Mouse (Mus musculus) C2C12 (cell line): ENCODE results near the gene Qrsl1. TPM values are rescaled to one million over a fixed set of nuclear protein-coding genes. Genes with fewer than 3 reads are reported as not detected.

Experiments
- H3K27me3 ChIP-seq: one replicate; pipeline ENCODE4 v1.6.1; 2011; ENCODE audit not compliant: control insufficient read depth, insufficient read depth, insufficient read length
- H3K36me3 ChIP-seq: one replicate; pipeline ENCODE4 v1.6.1; 2011; ENCODE audit not compliant: control insufficient read depth, insufficient read depth
- H3K4me3 ChIP-seq: one replicate; pipeline ENCODE4 v1.5.1; 2011; ENCODE audit warnings: mild to moderate bottlenecking, control low read depth; ENCODE audit not compliant: poor library complexity, insufficient read depth, severe bottlenecking
- H3K79me2 ChIP-seq: one replicate; pipeline ENCODE4 v1.6.1; 2011; ENCODE audit not compliant: control insufficient read depth, insufficient read depth
- H3K79me3 ChIP-seq: one replicate; pipeline ENCODE4 v1.6.1; 2011; ENCODE audit warnings: low read depth, control low read depth
- H3ac ChIP-seq: one replicate; pipeline ENCODE3; 2011; ENCODE audit warnings: low read depth; ENCODE audit not compliant: control insufficient read depth, insufficient read length
- CEBPB ChIP-seq: IDR thresholded peaks from one replicate; pipeline ENCODE4 v1.6.1; 2011; ENCODE audit warnings: low read depth, mild to moderate bottlenecking, control low read depth, moderate library complexity
- CTCF ChIP-seq: IDR thresholded peaks from one replicate; pipeline ENCODE4 v1.5.1; 2011; ENCODE audit not compliant: control insufficient read depth, insufficient read depth, insufficient read length
- FOSL1 ChIP-seq: IDR thresholded peaks from one replicate; pipeline ENCODE4 v1.8.0; 2011; ENCODE audit warnings: mild to moderate bottlenecking, low read length; ENCODE audit not compliant: poor library complexity, insufficient read depth, severe bottlenecking
- MAX ChIP-seq: IDR thresholded peaks from one replicate; pipeline ENCODE4 v1.6.1; 2011; ENCODE audit warnings: mild to moderate bottlenecking, control low read depth
- MYOD1 ChIP-seq: IDR thresholded peaks from one replicate; pipeline ENCODE4 v1.6.1; 2011; ENCODE audit warnings: low read depth; ENCODE audit not compliant: control insufficient read depth, insufficient read length
- MYOG ChIP-seq: IDR thresholded peaks from one replicate; pipeline ENCODE4 v1.6.1; 2011; ENCODE audit not compliant: control insufficient read depth, insufficient read length; ENCODE audit errors: extremely low read depth
- USF1 ChIP-seq: IDR thresholded peaks from one replicate; pipeline ENCODE4 v1.6.1; 2011; ENCODE audit warnings: low read depth, mild to moderate bottlenecking, control low read depth, moderate library complexity
- long read RNA-seq, 2 experiments: library from polyadenylated mRNA; unstranded; transcript quantifications; one replicate each; pipeline ENCODE4 v2.0.0; 2019 to 2020
- polyA plus RNA-seq: library from polyadenylated mRNA; unstranded; fragments of >200 nt; fragmentation: generic; extraction: Trizol; gene quantifications from one replicate; pipeline ENCODE4 v1.2.1, GENCODE M21; 2012; ENCODE audit warnings: missing spikeins

Qrsl1 gene
- polyA plus RNA-seq, result 11.2 TPM
- long read RNA-seq, experiment 1, transcript Qrsl1-201 (11 exons, 1,981 nt), result major isoform, 7 of 10 reads
- long read RNA-seq, experiment 1, partial matches to known transcripts, result 2 of 10 reads
- long read RNA-seq, experiment 1, other reads (novel, unspliced or antisense), result 1 of 10 reads
- long read RNA-seq, experiment 2, transcript Qrsl1-201 (11 exons, 1,981 nt), result major isoform, 64 of 93 reads
- long read RNA-seq, experiment 2, partial matches to known transcripts, result 12 of 93 reads
- long read RNA-seq, experiment 2, other reads (novel, unspliced or antisense), result 13 of 93 reads

GRCm38 (mm10) chr10:43901578-43902194, at the start of gene Qrsl1, which contains the start of gene Rtn4ip1:
Gene Qrsl1 (minus strand): TSS chr10:43901745.
Gene Rtn4ip1 (plus strand): TSS chr10:43901807.
- Histone ChIP-seq H3ac (peak within 1 kb of the TSS; percentile 78), H3K79me2 (peaks cover 48% of the 10 kb centered on the region), H3K79me3 (peaks cover 16% of the 10 kb centered on the region), H3K27me3 (no peaks in the 10 kb centered on the region), H3K4me3 (peak within 1 kb of the TSS; percentile 93), H3K36me3 (no peaks in the 10 kb centered on the region)
- TF ChIP-seq MYOD1, result no peak
- no peak for TF ChIP-seq MAX
- no peak for TF ChIP-seq USF1
- TF ChIP-seq CEBPB, result no peak
- TF ChIP-seq MYOG, result no peak
- no peak for TF ChIP-seq CTCF
- TF ChIP-seq FOSL1, result no peak

DNA sequence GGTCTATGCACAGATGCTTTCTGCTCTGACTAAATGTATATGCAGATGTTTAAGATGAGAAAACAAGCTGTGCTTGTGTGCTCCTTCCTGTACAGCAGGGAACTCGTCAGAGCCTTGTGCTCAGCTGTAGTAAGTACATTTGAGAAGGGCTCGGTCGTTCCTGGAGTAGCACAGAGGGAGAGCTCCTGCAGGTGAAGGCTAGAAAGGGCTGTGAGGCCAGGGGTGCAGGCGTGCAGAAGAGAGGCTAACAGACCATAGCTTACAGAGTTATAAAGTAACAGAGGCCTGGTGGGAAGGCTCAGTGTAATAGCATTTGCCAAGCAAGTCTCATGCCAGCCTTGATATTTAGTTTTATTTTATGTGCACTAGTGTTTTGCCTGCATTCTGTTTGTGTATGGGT, 43.9 kb upstream of the Qrsl1 start:
- TF ChIP-seq MYOD1 (no peak), MYOG (no peak), USF1 (no peak), CEBPB (no peak), MAX (no peak), FOSL1 (no peak), CTCF (no peak)
- H3K4me3 ChIP-seq, result no peak overlapping the region
- no peaks in the 10 kb centered on the region for H3K79me3 ChIP-seq
- peaks cover 42% of the 10 kb centered on the region for H3K36me3 ChIP-seq
- H3ac ChIP-seq, result no peak overlapping the region
- H3K79me2 ChIP-seq, result no peaks in the 10 kb centered on the region
- no peaks in the 10 kb centered on the region for H3K27me3 ChIP-seq

DNA sequence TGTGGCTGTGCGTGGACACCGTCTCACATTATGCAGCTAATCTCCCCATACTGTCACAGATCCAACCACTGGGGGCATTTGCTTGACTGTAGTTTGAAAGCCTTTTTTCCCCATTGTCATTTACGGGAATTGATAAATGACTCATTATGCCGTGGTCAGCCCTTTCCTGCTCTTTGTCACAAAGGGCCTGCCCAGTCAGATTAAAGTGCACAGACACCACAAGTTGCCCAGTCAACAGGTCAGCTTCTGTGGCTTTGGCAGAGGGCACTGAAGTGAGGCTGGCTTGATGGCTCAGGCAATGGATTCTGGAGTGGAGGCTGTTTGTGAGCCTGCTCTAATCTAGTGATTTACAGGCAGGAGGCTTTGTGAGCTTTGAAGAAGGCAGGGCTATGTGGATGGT, 42.2 kb upstream of the Qrsl1 start:
- no peak for TF ChIP-seq CEBPB
- TF ChIP-seq MAX, result no peak
- no peak for TF ChIP-seq USF1
- TF ChIP-seq MYOD1, result no peak
- no peak for TF ChIP-seq CTCF
- no peak for TF ChIP-seq MYOG
- TF ChIP-seq FOSL1, result no peak
- no peak overlapping the region for H3K4me3 ChIP-seq
- H3K79me3 ChIP-seq, result no peaks in the 10 kb centered on the region
- peaks cover 27% of the 10 kb centered on the region for H3K36me3 ChIP-seq
- H3K79me2 ChIP-seq, result no peaks in the 10 kb centered on the region
- H3K27me3 ChIP-seq, result no peaks in the 10 kb centered on the region
- no peak overlapping the region for H3ac ChIP-seq

GRCm38 (mm10) chr10:43939136-43939662, 37.7 kb upstream of the Qrsl1 start:
- no peaks in the 10 kb centered on the region for H3K27me3 ChIP-seq
- TF ChIP-seq MYOD1 (no peak), MAX (no peak), FOSL1 (no peak), MYOG (no peak), CEBPB (no peak), CTCF (no peak), USF1 (no peak)
- H3ac ChIP-seq, result no peak overlapping the region
- peaks cover 30% of the 10 kb centered on the region for H3K36me3 ChIP-seq
- H3K79me3 ChIP-seq, result no peaks in the 10 kb centered on the region
- H3K79me2 ChIP-seq, result no peaks in the 10 kb centered on the region
- H3K4me3 ChIP-seq, result no peak overlapping the region

DNA sequence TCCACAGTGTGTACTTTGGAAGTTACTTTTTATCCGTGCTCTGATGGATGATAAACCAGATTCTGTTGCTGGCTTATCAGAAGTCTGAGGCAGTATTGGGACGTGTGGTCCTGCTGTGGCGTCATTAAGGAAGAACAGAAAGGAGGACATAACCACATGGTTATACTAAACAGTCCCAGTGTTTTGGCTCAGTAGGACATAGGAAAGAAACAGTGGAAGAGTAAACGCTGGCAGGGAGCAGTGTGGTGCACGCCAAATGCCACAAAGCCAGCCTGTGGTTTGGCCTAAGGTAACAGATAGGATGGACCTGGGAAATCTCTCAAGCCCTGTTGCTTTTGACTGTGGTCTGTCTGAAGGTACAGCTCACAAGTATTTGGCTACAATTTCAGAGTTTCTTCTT, 27.1 kb upstream of the Qrsl1 start:
- Histone ChIP-seq H3ac (no peak overlapping the region), H3K79me3 (no peaks in the 10 kb centered on the region), H3K79me2 (no peaks in the 10 kb centered on the region), H3K4me3 (no peak overlapping the region), H3K27me3 (no peaks in the 10 kb centered on the region), H3K36me3 (peaks cover 43% of the 10 kb centered on the region)
- no peak for TF ChIP-seq CEBPB
- no peak for TF ChIP-seq MAX
